ENCODE assay signal across 22 mouse cellular contexts in genomic region chrX:151947781-151948180, GRCm38 (mm10). TPM values are rescaled to one million over a fixed set of nuclear protein-coding genes. Genes with fewer than 3 reads are reported as not detected.
A peak's percentile ranks its signal among the peaks of the same experiment; 100 is the strongest.
DNase-seq lines count a peak whose midpoint lies in the region; ATAC-seq lines count a peak whose summit lies in the region.
"Had no signal": no experiment of that assay in that cellular context is flagged by ENCODE, and none has a peak within 500 bp of the region (broad histone marks: within the 10 kb centered on the region; RNA-seq: fewer than 3 reads in every experiment).

No protein-coding gene starts in this region.

- WGBS in heart, embryonic 10.5 days = 67% methylated on average over 3 of the region's 3 CpGs

- H3K27me3 ChIP-seq in heart, embryonic 10.5 days (ENCODE audit: insufficient read depth, poor library complexity, severe bottlenecking) = no peaks in the 10 kb centered on the region

- no peak overlapping the region for H3K27ac ChIP-seq in heart, embryonic 10.5 days
- H3K27ac ChIP-seq: embryonic facial prominence, embryonic 13.5 days; embryonic facial prominence, embryonic 15.5 days; forebrain, embryonic 10.5 days; forebrain, embryonic 12.5 days had no signal

- ATAC-seq in frontal cortex, adult (ENCODE audit: low TSS enrichment) = peak; percentile 57
- ATAC-seq: forebrain, embryonic 14.5 days had no signal

- no peaks in the 10 kb centered on the region for H3K36me3 ChIP-seq in heart, embryonic 10.5 days
- H3K36me3 ChIP-seq: embryonic facial prominence, embryonic 13.5 days; embryonic facial prominence, embryonic 15.5 days; forebrain, embryonic 10.5 days; forebrain, embryonic 12.5 days had no signal

- H3K9me3 ChIP-seq in heart, embryonic 10.5 days = no peaks in the 10 kb centered on the region
- H3K9me3 ChIP-seq: embryonic facial prominence, embryonic 13.5 days; embryonic facial prominence, embryonic 15.5 days; forebrain, embryonic 10.5 days; forebrain, embryonic 12.5 days had no signal

- H3K4me1 ChIP-seq in heart, embryonic 10.5 days = no peaks in the 10 kb centered on the region
- H3K4me1 ChIP-seq: embryonic facial prominence, embryonic 13.5 days; embryonic facial prominence, embryonic 15.5 days; forebrain, embryonic 10.5 days; forebrain, embryonic 12.5 days had no signal

- no peak for DNase-seq in frontal cortex, adult 2 months (ENCODE audit: extremely low spot score in 1 of 2, low spot score in 1 of 2)
- peak; percentile 35 for DNase-seq in right cerebral cortex, postnatal 10 days (ENCODE audit: low spot score in 2 of 2)
- DNase-seq in right cerebral cortex, postnatal 25 days = no peak
- peak; percentile 3 for DNase-seq in adipocyte (ENCODE audit: low spot score)
- DNase-seq in brain, embryonic 18.5 days (ENCODE audit: low read depth, low spot score) = peak; percentile 12
- DNase-seq in heart, embryonic 10.5 days (ENCODE audit: low spot score) = no peak
- DNase-seq: adrenal gland, adult 8-10 months; adrenal gland, postnatal 14 days; adrenal gland, postnatal 36 days; cerebellum, adult 11 months; cerebellum, adult 18-20 months; cerebellum, adult 8-10 months; cerebellum, adult 9-11 months; cerebellum, postnatal 14 days; cerebellum, postnatal 36 days had no signal

- H3K4me3 ChIP-seq in heart, embryonic 10.5 days = no peak overlapping the region
- H3K4me3 ChIP-seq: embryonic facial prominence, embryonic 13.5 days; embryonic facial prominence, embryonic 15.5 days; erythroblast, embryonic 14.5 days; forebrain, embryonic 10.5 days; forebrain, embryonic 12.5 days had no signal

RNA-seq across cellular contexts. Expression of gene Hsd17b10, which starts 53.9 kb away (rescaled TPM):
- polyA plus RNA-seq in frontal cortex, adult 2 months (2012; rRNA removed) = 31.5 and 36.3 TPM in 2 replicates
- 193 and 201 TPM in 2 replicates for polyA plus RNA-seq in heart, embryonic 10.5 days (2016; fragmentation: Nextera tagmentation; extraction: Ambion mirVana)

Comparison
In these comparisons a context has a peak if more than half of its experiments do, and no peak if none do; other contexts are left out.
1. DNase-seq: peak in right cerebral cortex, postnatal 10 days (2 of 2), adipocyte (single experiment) and brain, embryonic 18.5 days (single experiment); none in frontal cortex, adult 2 months (0 of 2), right cerebral cortex, postnatal 25 days (single experiment) and heart, embryonic 10.5 days (single experiment).